Mouse (Mus musculus): ENCODE measurements around the gene Lama5.

- TF ChIP-seq CTCF (IDR thresholded peaks at IDR 0.05; ENCODE audit: control insufficient read depth, insufficient read depth, insufficient replicate concordance, low read depth, low read length), result no peak
- no peak for TF ChIP-seq POLR2A (IDR thresholded peaks at IDR 0.05; ENCODE audit: control insufficient read depth, low read depth, low read length)
These were observed 12.1 kb upstream of the Lama5 start for GRCm38 (mm10) chr2:180237601-180238345.
